Mouse (Mus musculus) spleen, adult 2 months (tissue): ENCODE data around the gene Htr5a. TPM values are rescaled to one million over a fixed set of nuclear protein-coding genes. Genes with fewer than 3 reads are reported as not detected.

ENCODE experiments used
- DNase-seq, 2 experiments: peaks; one replicate each; pipeline versions ENCODE4 v3.0.0 to v3.0.0-alpha.2; 2012 to 2021; ENCODE audit warnings: low spot score in 2 of 2, low read depth in 1 of 2
- H3K27ac ChIP-seq: fragments of 200-500 bp; 2 replicates; pipeline ENCODE4 v1.5.1; 2012; ENCODE audit warnings: low read length, inconsistent platforms; ENCODE audit not compliant: insufficient read depth
- H3K27me3 ChIP-seq: fragments of 200-500 bp; 2 replicates; pipeline ENCODE4 v1.6.1; 2012; ENCODE audit warnings: mild to moderate bottlenecking, moderate library complexity, low read length, inconsistent platforms; ENCODE audit not compliant: control insufficient read depth, insufficient read depth
- H3K36me3 ChIP-seq: fragments of 200-500 bp; 2 replicates; pipeline ENCODE4 v1.6.1; 2012; ENCODE audit warnings: mild to moderate bottlenecking, low read length, inconsistent platforms; ENCODE audit not compliant: control insufficient read depth, insufficient read depth
- H3K4me1 ChIP-seq: fragments of 200-500 bp; 2 replicates; pipeline ENCODE4 v1.6.1; 2011; ENCODE audit warnings: inconsistent platforms; ENCODE audit not compliant: control insufficient read depth, insufficient read depth, insufficient read length
- H3K4me3 ChIP-seq: fragments of 200-500 bp; 2 replicates; pipeline ENCODE4 v1.5.1; 2011; ENCODE audit warnings: mild to moderate bottlenecking, inconsistent platforms; ENCODE audit not compliant: insufficient read depth, insufficient read length; ENCODE audit errors: extremely low read depth
- CTCF ChIP-seq: fragments of 200-500 bp; IDR thresholded peaks from 2 replicates; pipeline ENCODE4 v1.5.1; 2011; ENCODE audit warnings: mild to moderate bottlenecking, inconsistent platforms; ENCODE audit not compliant: insufficient read depth, insufficient read length, insufficient replicate concordance; ENCODE audit errors: extremely low read depth
- POLR2A ChIP-seq: fragments of 200-500 bp; IDR thresholded peaks from 2 replicates; pipeline ENCODE4 v1.6.1; 2011; ENCODE audit warnings: low read depth, low read length, inconsistent platforms
- WGBS: fragments of 180-500 bp; shearing (Covaris S2); methylation state at CpG from one replicate; pipeline ENCODE4 v1.1.7; 2018; 5-methylcytosine and 5-hydroxymethylcytosine counted together
- polyA plus RNA-seq: library from polyadenylated mRNA; depleted of rRNA; stranded (reverse); fragments of >200 nt; gene quantifications from 2 replicates; pipeline ENCODE4 v1.2.3, GENCODE M21; 2012; rRNA removed

Gene Htr5a
- polyA plus RNA-seq, 1 experiment, result not detected

GRCm38 (mm10) chr5:27880329-27881036 is 38.5 kb downstream of the Htr5a start:
- H3K4me3 ChIP-seq, result no peak overlapping the region
- DNase-seq, result no peak
- no peaks in the 10 kb centered on the region for H3K36me3 ChIP-seq
- H3K4me1 ChIP-seq, result no peaks in the 10 kb centered on the region
- 52% methylated on average over 3 of the region's 3 CpGs for WGBS
- no peak for TF ChIP-seq CTCF
- no peak overlapping the region for H3K27ac ChIP-seq
- no peaks in the 10 kb centered on the region for H3K27me3 ChIP-seq

- H3K27me3 ChIP-seq, result no peaks in the 10 kb centered on the region
- no peaks in the 10 kb centered on the region for H3K36me3 ChIP-seq
- H3K4me1 ChIP-seq, result no peaks in the 10 kb centered on the region
- no peak overlapping the region for H3K27ac ChIP-seq
- no peak overlapping the region for H3K4me3 ChIP-seq
- 71% methylated on average over 2 of the region's 2 CpGs for whole genome bisulfite sequencing
- DNase-seq, result no peak
- TF ChIP-seq POLR2A (no peak), CTCF (no peak)
These were observed 39.3 kb downstream of the Htr5a start for GRCm38 (mm10) chr5:27881261-27881660.

GRCm38 (mm10) chr5:27888080-27888479 is 46.1 kb downstream of the Htr5a start:
- Histone ChIP-seq H3K27ac (no peak overlapping the region), H3K27me3 (no peaks in the 10 kb centered on the region), H3K36me3 (no peaks in the 10 kb centered on the region), H3K4me3 (no peak overlapping the region), H3K4me1 (no peaks in the 10 kb centered on the region)
- WGBS, result 86% methylated on average over 3 of the region's 3 CpGs
- DNase-seq, result no peak
- no peak for TF ChIP-seq CTCF
- no peak for TF ChIP-seq POLR2A

- H3K4me3 ChIP-seq, result no peak overlapping the region
- 81% methylated on average over 3 of the region's 3 CpGs for WGBS
- no peak for DNase-seq
- H3K27me3 ChIP-seq, result no peaks in the 10 kb centered on the region
- no peaks in the 10 kb centered on the region for H3K36me3 ChIP-seq
- TF ChIP-seq POLR2A, result no peak
- no peaks in the 10 kb centered on the region for H3K4me1 ChIP-seq
- H3K27ac ChIP-seq, result no peak overlapping the region
These were observed 54.0 kb downstream of the Htr5a start for GRCm38 (mm10) chr5:27895961-27896360.

- no peak for DNase-seq
- TF ChIP-seq POLR2A, result no peak
- TF ChIP-seq CTCF, result no peak
- Histone ChIP-seq H3K27me3 (no peaks in the 10 kb centered on the region), H3K27ac (no peak overlapping the region), H3K4me3 (no peak overlapping the region), H3K4me1 (no peaks in the 10 kb centered on the region), H3K36me3 (no peaks in the 10 kb centered on the region)
- WGBS, result 70% methylated on average over 2 of the region's 2 CpGs
These were observed 57.8 kb downstream of the Htr5a start for GRCm38 (mm10) chr5:27899756-27900155.

GRCm38 (mm10) chr5:27900186-27900585 is 58.2 kb downstream of the Htr5a start:
- Histone ChIP-seq H3K36me3 (no peaks in the 10 kb centered on the region), H3K27me3 (no peaks in the 10 kb centered on the region), H3K4me1 (no peaks in the 10 kb centered on the region), H3K4me3 (no peak overlapping the region), H3K27ac (no peak overlapping the region)
- 82% methylated on average over 4 of the region's 4 CpGs for WGBS
- no peak for DNase-seq
- TF ChIP-seq CTCF (no peak), POLR2A (no peak)

Other genes with a start within 250 kb of the Htr5a start
- gene Paxip1, start 50.5 kb upstream of the Htr5a start, polyA plus RNA-seq, result 21.1 and 23.7 TPM in 2 replicates
- 20.6 and 32.8 TPM in 2 replicates for gene Insig1, start 229.2 kb downstream of the Htr5a start, polyA plus RNA-seq